Mouse (Mus musculus) inflammation-experienced regulatory T-cells, adult 6 months (primary cell): ENCODE measurements around the gene Dnajc1. TPM values are rescaled to one million over a fixed set of nuclear protein-coding genes. Genes with fewer than 3 reads are reported as not detected.

ENCODE experiments used
- ATAC-seq: one replicate; pipeline ENCODE4 v1.8.0; 2017
- polyA plus RNA-seq, 3 experiments: library from polyadenylated mRNA; unstranded; fragments of 100-300 nt; shearing (Covaris generic); gene quantifications; one replicate each; pipeline ENCODE4 v1.2.1; 2017

The Dnajc1 gene
- polyA plus RNA-seq, 3 experiments from 2014 or later: 23.5 to 38.2 (median 26.8) TPM

DNA sequence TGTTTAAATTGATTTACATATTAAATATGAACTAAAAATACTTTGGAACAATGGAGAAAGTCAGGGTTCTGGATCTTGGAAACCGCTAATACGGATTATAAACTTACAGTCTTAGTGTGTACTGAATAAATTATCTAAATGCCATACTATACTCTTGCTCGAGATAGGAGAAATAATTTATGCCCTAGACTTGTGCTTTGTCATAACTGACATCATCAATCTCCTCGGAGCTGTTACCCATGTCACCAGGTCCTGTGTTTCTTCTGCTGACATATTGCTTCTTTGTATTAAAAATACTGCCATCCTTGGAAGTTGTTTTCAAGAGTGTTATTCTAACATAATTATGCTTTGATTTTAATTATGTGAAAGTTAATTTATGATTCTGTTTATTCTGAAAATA is 197.3 kb downstream of the Dnajc1 start:
- no peak for ATAC-seq

DNA sequence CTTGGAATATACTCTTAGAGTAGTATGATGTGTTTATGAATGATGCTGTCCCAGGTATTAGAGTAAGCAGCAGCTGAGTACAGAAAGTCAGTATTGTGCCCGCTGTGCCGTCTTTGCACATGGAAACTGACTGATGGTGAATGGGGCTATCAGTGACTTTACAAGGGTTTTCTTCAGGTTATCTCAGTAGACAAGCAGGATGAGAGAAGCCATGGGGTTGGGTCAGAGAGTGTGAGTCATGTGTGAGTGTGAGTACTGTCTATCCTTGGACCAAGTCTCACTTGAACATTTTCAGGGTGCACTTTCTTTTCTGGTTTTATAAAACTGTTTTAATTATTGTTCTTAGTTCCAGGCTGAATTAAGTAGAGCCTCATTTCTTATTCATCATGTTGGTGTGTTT is 204.3 kb downstream of the Dnajc1 start:
- no peak for ATAC-seq

DNA sequence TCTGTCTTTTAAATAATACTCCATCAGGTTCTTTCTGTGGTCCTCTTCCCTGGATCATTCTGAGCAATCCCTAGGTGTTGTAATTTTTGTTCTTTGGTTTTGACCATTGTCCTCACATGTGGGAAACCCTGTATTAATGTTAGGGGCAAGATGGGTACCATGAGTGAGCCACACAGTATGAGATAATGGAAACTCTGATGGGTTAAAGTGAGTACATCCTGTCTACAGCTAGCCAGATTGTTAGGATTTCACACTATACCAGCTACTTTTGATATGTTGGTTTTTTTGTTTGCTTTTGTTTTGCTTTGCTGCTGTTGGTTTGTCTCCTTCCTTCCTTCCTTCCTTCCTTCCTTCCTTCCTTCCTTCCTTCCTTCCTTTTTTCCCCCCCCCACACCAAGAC is 209.6 kb downstream of the Dnajc1 start:
- no peak for ATAC-seq

DNA sequence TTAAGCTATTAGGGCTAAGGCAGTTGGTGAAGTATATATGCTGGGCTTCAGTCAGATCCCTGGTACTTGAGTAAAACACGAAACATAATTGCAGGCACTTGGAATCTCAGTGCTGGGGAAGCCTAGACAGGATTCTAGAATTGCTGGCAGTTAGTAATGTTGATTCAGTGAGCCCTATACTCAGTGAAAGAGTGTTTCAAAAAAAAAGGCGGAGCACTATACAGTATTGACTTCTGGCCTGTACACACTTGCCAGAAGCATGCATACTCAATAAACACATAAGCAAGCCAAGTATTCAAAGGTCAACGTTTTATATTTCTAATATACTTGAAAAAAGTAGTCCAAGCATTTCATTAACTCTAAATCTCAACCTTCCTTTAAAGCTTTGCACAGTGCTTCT is 211.0 kb downstream of the Dnajc1 start:
- ATAC-seq: no peak

DNA sequence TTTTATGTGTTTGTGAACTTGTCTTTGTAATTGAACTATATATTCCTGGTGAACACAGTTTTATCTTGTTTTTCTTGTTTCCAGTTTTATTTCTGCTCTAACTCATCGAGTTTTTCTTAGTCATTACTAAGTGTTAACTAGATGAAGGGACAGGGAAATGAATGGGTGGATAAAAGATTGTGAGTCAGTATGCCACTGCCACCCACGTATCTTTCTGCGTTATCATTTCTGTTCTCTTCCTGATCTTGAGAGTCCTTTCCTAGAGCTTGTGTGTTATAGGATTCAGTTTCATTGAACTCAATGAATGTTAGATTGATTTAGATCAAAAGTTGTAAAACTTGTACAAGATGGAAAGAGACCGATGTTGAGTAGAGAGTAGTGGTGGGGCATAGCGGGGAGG is 212.3 kb downstream of the Dnajc1 start:
- no peak for ATAC-seq

DNA sequence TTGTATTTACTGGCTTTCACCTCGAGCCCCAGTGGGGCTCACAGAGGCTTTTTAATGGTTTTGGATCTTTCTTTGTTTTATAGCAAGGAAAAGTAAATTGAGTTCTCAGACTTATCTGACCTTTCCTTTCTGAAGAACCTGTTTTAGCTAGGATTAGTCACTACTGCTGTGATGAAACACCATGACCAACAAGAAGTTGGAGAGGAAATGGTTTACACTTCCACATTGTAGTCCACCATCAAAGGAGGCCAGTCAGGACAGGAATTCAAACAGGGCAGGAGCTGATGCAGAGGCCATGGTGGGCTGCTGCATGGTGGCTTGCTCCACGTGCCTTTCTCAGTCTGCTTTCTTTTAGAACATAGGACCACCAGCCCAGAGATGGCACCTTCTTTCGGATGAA is 216.4 kb downstream of the Dnajc1 start:
- ATAC-seq: no peak

DNA sequence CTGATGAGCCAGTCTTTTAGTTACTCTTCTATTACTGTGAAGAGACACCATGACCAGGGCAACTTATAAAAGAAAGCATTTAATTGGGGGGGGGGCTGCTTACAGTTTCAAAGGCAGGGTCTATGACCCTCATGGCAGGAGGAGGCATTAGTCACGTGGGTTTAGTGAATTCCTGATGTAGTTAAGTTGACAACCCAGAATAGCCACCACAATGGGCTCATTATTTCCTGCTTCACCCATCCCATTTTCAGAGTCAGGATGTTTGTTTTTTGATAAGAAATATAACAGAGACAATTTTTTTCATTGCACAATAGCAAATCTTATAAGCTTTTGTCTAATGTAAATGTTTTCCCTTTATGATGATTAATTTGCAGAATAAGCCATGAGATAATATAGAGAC is 217.4 kb downstream of the Dnajc1 start:
- ATAC-seq: no peak

DNA sequence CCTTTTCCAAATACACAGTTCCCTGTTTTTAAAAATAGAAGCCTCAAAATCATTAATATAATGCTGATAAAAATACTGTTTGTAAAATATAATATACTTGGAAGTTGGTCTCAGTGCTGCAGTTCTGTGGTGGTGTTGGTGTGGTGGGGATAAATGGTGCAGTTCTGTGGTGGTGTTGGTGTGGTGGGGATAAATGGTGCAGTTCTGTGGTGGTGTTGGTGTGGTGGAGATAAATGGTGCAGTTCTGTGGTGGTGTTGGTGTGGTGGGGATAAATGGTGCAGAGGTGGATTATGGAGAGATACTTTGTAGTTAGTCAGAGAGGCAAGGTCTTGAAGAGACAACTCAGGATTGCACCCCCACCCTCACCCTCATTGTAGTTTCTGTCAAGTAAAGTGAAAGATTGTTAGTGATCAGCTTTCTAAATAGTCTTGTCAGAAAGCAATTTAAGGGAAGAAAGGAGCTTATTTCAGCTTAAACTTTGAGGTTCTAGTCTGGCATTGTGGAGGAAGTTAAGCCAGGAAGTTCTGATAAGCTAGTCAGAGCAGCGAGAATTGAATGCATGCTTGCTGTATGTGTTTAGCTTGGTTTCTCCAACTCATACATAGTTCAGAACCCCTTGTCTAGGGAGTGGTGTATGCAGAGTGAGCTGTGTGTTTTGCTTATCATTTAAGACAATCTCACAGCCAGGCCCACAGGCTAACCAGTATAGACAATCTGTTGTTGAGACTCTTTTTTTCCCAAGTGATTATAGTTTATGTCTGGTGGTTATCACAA is 223.3 kb downstream of the Dnajc1 start:
- ATAC-seq: no peak

DNA sequence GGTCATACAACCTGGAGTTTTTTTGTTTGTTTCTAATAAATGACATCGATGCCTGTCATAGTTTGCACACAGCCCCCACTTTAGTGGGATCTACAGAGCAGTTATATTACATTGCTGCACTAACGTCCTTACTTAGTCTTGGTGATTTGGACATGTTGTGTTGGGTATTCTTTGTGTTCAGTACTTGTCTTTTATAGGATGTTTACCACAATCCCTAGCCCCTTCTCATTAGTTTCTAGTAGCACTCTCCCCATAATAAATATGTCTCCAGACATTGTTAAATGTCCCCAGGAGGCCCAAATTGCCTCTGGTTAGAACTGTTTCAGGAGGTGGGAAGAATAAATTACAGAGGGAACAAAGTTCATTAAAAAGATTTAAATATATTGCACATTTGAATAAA is 227.1 kb downstream of the Dnajc1 start:
- ATAC-seq: no peak

DNA sequence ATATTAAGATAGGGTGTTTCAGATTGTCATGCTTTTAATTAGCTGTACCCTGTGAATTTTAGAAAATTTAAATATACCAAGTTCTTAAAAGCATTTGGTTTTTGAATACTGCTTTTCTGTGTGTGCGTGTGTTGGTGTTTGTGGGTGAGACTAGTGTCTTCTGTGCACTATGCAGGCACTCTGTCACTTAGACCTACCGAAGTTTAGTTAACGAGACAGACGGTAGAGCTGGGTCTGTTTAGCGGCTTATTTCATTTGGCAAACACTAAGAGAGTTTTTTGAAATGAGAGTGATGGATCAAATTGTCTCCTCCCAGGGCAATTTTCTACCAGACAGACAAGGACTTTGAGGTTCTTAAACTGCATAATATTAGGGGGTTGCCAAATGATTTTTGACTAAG is 231.6 kb downstream of the Dnajc1 start:
- no peak for ATAC-seq

DNA sequence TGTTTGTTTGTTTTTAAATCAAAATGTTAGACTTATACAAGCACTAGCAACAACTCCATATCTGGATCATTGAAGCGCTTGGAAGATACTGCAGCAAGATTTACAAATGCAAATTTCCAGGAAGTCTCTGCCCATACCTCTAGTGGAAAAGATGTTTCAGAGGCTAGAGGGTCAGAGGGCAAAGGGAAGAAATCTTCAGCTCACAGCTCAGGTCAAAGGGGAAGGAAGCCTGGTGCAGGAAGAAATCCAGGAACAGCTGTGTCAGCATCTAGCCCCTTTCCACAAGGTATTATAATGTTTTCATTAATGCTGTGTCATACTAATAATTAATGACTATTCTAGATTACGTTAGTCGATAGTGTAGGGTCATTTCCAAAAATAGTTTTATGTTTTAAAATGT is 233.2 kb downstream of the Dnajc1 start:
- no peak for ATAC-seq

DNA sequence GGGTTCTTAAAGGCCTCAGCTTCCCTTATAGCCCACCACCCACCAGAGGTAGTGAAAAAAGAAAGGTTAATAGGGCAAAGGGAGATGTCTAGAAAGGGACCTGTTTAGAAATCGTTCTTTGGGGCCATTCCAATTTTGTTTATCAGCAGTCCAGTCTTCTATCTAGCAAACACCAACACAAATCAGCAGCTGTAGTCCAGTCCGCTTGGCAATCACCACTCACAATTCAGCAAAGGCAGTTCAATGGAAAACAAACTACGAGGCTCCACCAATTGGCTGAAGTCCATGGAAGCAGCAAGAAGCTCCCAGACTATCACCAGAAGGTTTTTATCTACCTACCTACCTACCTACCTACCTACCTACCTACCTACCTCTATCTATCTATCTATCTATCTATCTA is 236.5 kb downstream of the Dnajc1 start:
- no peak for ATAC-seq
